Mouse (Mus musculus) urinary bladder, postnatal 25 days (tissue): Measurements from ENCODE around the gene Ubr2.

Source experiments
- DNase-seq: peaks from one replicate; pipeline ENCODE4 v3.0.0; 2022; ENCODE audit warnings: low spot score

The Ubr2 gene

GRCm38 (mm10) chr17:47003305-47003704, 7.1 kb downstream of the Ubr2 start:
- no peak for DNase-seq

- no peak for DNase-seq
These were observed 8.0 kb downstream of the Ubr2 start for GRCm38 (mm10) chr17:47002401-47002800.

- no peak for DNase-seq
These were observed 11.5 kb downstream of the Ubr2 start for GRCm38 (mm10) chr17:46998840-46999239.

- DNase-seq, result no peak
These were observed 13.9 kb downstream of the Ubr2 start for GRCm38 (mm10) chr17:46996484-46996883.

- no peak for DNase-seq
These were observed 14.7 kb downstream of the Ubr2 start for GRCm38 (mm10) chr17:46995621-46996020.

- DNase-seq, result no peak
These were observed 15.5 kb downstream of the Ubr2 start for GRCm38 (mm10) chr17:46994641-46995398.

- no peak for DNase-seq
These were observed 16.7 kb downstream of the Ubr2 start for GRCm38 (mm10) chr17:46993625-46994024.

- no peak for DNase-seq
These were observed 22.7 kb downstream of the Ubr2 start for GRCm38 (mm10) chr17:46987631-46988030.

- DNase-seq, result no peak
These were observed 30.3 kb downstream of the Ubr2 start for GRCm38 (mm10) chr17:46980050-46980449.

GRCm38 (mm10) chr17:46975183-46975582, 35.2 kb downstream of the Ubr2 start:
- DNase-seq, result peak; percentile 51

- DNase-seq, result no peak
These were observed 37.8 kb downstream of the Ubr2 start for GRCm38 (mm10) chr17:46972603-46973002.

- DNase-seq, result no peak
These were observed 43.5 kb downstream of the Ubr2 start for GRCm38 (mm10) chr17:46966892-46967291.

- no peak for DNase-seq
These were observed 47.2 kb downstream of the Ubr2 start for GRCm38 (mm10) chr17:46963186-46963585.

- no peak for DNase-seq
These were observed 48.2 kb downstream of the Ubr2 start for GRCm38 (mm10) chr17:46962153-46962552.

- DNase-seq, result no peak
These were observed 50.1 kb downstream of the Ubr2 start for GRCm38 (mm10) chr17:46960216-46960615.

GRCm38 (mm10) chr17:46958045-46958444, 52.3 kb downstream of the Ubr2 start:
- DNase-seq, result no peak

GRCm38 (mm10) chr17:46946276-46946675, 64.1 kb downstream of the Ubr2 start:
- DNase-seq, result no peak

- no peak for DNase-seq
These were observed 67.9 kb downstream of the Ubr2 start for GRCm38 (mm10) chr17:46942421-46942820.

GRCm38 (mm10) chr17:46940461-46940860, 69.9 kb downstream of the Ubr2 start:
- DNase-seq, result no peak

GRCm38 (mm10) chr17:46933557-46934348, 76.6 kb downstream of the Ubr2 start:
- peak; percentile 44 for DNase-seq

GRCm38 (mm10) chr17:46932961-46933360, 77.4 kb downstream of the Ubr2 start:
- DNase-seq, result no peak

- DNase-seq, result no peak
These were observed 80.5 kb downstream of the Ubr2 start for GRCm38 (mm10) chr17:46929897-46930296.

- DNase-seq, result no peak
These were observed 81.1 kb downstream of the Ubr2 start for GRCm38 (mm10) chr17:46929277-46929676.
